Mouse (Mus musculus) small intestine, adult 2 months (tissue): Measurements from ENCODE around the gene Dip2b. TPM values are rescaled to one million over a fixed set of nuclear protein-coding genes. Genes with fewer than 3 reads are reported as not detected.

Experiments
- H3K27ac ChIP-seq: fragments of 200-500 bp; 2 replicates; pipeline ENCODE4 v1.5.1; 2012; ENCODE audit warnings: low read depth, low read length, control low read depth, inconsistent platforms; ENCODE audit not compliant: insufficient read depth
- H3K27me3 ChIP-seq: fragments of 200-500 bp; 2 replicates; pipeline ENCODE4 v1.6.1; 2012; ENCODE audit warnings: mild to moderate bottlenecking, moderate library complexity, low read length, inconsistent platforms; ENCODE audit not compliant: control insufficient read depth, insufficient read depth
- H3K36me3 ChIP-seq: fragments of 200-500 bp; 2 replicates; pipeline ENCODE4 v1.6.1; 2012; ENCODE audit warnings: mild to moderate bottlenecking, low read length, control low read depth, inconsistent platforms; ENCODE audit not compliant: control insufficient read depth, insufficient read depth
- H3K4me1 ChIP-seq: fragments of 200-500 bp; 2 replicates; pipeline ENCODE4 v1.6.1; 2012; ENCODE audit warnings: low read length, inconsistent platforms, mixed read lengths; ENCODE audit not compliant: control insufficient read depth, insufficient read depth, insufficient read length
- H3K4me3 ChIP-seq: fragments of 200-500 bp; 2 replicates; pipeline ENCODE4 v1.5.1; 2012; ENCODE audit warnings: low read depth, mild to moderate bottlenecking, control low read depth, inconsistent platforms, low read length, moderate library complexity
- CTCF ChIP-seq: fragments of 200-500 bp; IDR thresholded peaks from 2 replicates; pipeline ENCODE4 v1.5.1; 2012; ENCODE audit warnings: low read depth, mild to moderate bottlenecking, control low read depth, inconsistent platforms, low read length, moderate library complexity, mixed read lengths; ENCODE audit not compliant: insufficient replicate concordance, insufficient read length; ENCODE audit errors: extremely low read depth
- POLR2A ChIP-seq: fragments of 200-500 bp; IDR thresholded peaks from 2 replicates; pipeline ENCODE4 v1.6.1; 2012; ENCODE audit warnings: low read depth, mild to moderate bottlenecking, control low read depth, inconsistent platforms, low read length, moderate library complexity
- WGBS: fragments of 180-500 bp; shearing (Covaris S2); methylation state at CpG from one replicate; pipeline ENCODE4 v1.1.7; 2018; 5-methylcytosine and 5-hydroxymethylcytosine counted together
- polyA plus RNA-seq: library from polyadenylated mRNA; depleted of rRNA; stranded (reverse); fragments of >200 nt; gene quantifications from 2 replicates; pipeline ENCODE4 v1.2.3, GENCODE M21; 2012

Dip2b gene
- polyA plus RNA-seq, 1 experiment: 5.8 TPM

DNA sequence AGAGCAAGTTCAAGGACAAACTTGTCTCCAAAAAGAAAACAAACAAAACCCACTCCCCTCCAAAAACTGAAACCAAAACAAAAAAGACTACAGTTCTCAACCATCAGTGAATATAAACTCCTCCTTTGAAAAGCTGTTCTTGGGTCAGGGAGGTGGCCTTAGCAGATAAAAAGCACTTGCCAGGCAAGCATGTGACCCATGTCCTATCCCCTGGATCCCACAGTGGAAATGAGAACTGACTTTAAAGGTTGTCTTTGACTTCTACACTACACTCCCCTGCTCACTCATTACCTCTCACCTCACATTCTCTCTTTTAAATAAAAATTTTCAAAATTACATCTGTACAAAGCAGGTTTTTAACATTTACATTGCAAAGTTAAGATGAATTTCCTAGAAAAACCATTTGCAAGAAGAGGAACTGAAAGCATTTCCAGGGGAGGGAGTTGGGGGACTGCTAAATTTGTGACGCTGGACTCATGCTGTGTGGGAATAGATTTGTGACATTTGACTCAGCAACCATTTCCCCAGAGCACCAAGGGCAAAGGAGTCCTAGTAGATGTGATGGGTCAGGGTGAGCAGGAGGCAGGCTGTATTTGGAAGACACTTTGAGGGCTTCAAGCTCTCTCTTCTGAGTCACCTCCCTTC, 42.5 kb downstream of the Dip2b start:
- TF ChIP-seq CTCF (no peak), POLR2A (no peak)
- 67% methylated on average over 1 of the region's 1 CpGs for WGBS
- H3K4me1 ChIP-seq: peaks cover 11% of the 10 kb centered on the region
- H3K36me3 ChIP-seq: no peaks in the 10 kb centered on the region
- H3K27me3 ChIP-seq: no peaks in the 10 kb centered on the region
- no peak overlapping the region for H3K27ac ChIP-seq
- no peak overlapping the region for H3K4me3 ChIP-seq

DNA sequence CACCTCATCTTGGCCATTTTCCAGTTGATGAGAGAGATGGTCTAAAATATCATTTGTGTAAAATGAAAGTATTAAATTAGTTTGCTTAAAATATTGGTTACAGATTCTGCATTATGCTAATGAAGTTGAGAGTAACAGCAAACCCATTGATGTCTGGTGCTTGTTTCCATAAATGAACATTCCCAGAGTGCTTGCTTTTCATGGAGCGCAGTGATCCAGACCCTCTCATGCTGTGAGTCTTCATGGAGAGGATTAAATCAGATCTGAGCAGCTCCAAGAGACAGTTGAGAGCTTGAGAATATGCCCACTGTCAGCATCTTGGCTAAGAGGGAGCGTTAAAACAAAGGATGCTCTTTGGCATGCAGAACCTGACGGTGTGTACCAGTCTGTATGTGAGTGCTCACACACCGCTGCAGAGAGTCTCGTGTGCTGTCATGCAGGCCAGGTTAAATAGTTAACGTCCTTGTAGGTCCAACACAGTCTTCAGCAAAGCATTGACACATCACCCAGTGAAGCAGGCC, 43.1 kb downstream of the Dip2b start:
- H3K36me3 ChIP-seq: no peaks in the 10 kb centered on the region
- peaks cover 9% of the 10 kb centered on the region for H3K4me1 ChIP-seq
- no peak overlapping the region for H3K4me3 ChIP-seq
- WGBS: 87% methylated on average over 6 of the region's 6 CpGs
- no peaks in the 10 kb centered on the region for H3K27me3 ChIP-seq
- H3K27ac ChIP-seq: no peak overlapping the region
- TF ChIP-seq CTCF (no peak), POLR2A (no peak)

GRCm38 (mm10) chr15:100082052-100082451, 43.6 kb downstream of the Dip2b start:
- H3K36me3 ChIP-seq: no peaks in the 10 kb centered on the region
- no peaks in the 10 kb centered on the region for H3K27me3 ChIP-seq
- TF ChIP-seq POLR2A (no peak), CTCF (no peak)
- no peak overlapping the region for H3K27ac ChIP-seq
- WGBS: 74% methylated on average over 8 of the region's 8 CpGs
- peaks cover 4% of the 10 kb centered on the region for H3K4me1 ChIP-seq
- H3K4me3 ChIP-seq: no peak overlapping the region

GRCm38 (mm10) chr15:100082733-100083132, 44.3 kb downstream of the Dip2b start:
- 82% methylated on average over 5 of the region's 5 CpGs for WGBS
- no peaks in the 10 kb centered on the region for H3K36me3 ChIP-seq
- peaks cover 5% of the 10 kb centered on the region for H3K4me1 ChIP-seq
- no peak overlapping the region for H3K4me3 ChIP-seq
- H3K27ac ChIP-seq: no peak overlapping the region
- H3K27me3 ChIP-seq: no peaks in the 10 kb centered on the region
- no peak for TF ChIP-seq CTCF
- no peak for TF ChIP-seq POLR2A

GRCm38 (mm10) chr15:100083882-100084281, 45.4 kb downstream of the Dip2b start:
- Histone ChIP-seq H3K27me3 (no peaks in the 10 kb centered on the region), H3K36me3 (no peaks in the 10 kb centered on the region), H3K4me3 (no peak overlapping the region), H3K27ac (no peak overlapping the region), H3K4me1 (peaks cover 9% of the 10 kb centered on the region)
- WGBS: 20% methylated on average over 6 of the region's 6 CpGs
- TF ChIP-seq POLR2A (no peak), CTCF (no peak)

DNA sequence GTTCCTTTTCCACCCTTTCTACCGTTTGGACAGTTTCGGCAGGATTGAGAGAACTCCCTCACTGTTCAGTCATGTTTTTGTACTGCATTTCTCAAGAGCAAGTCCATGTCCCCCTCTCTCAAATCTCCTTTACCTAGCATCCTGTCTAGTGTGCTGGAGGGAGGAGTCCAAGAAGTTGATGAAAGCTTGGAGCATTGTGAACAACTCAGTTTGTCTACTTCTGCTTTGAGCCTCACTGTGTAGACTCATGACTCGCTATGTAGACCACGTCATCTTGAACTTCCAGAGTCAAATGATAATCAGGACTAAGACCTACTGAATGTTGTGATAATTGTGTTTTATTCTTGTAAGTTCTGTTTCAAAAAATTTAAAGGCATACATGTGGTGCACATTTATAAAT, 46.4 kb downstream of the Dip2b start:
- peaks cover 12% of the 10 kb centered on the region for H3K4me1 ChIP-seq
- TF ChIP-seq CTCF: no peak
- no peak for TF ChIP-seq POLR2A
- no peak overlapping the region for H3K4me3 ChIP-seq
- WGBS: 78% methylated on average over 4 of the region's 4 CpGs
- no peak overlapping the region for H3K27ac ChIP-seq
- no peaks in the 10 kb centered on the region for H3K27me3 ChIP-seq
- no peaks in the 10 kb centered on the region for H3K36me3 ChIP-seq

GRCm38 (mm10) chr15:100088021-100088420, 49.6 kb downstream of the Dip2b start:
- H3K27me3 ChIP-seq: no peaks in the 10 kb centered on the region
- H3K27ac ChIP-seq: no peak overlapping the region
- TF ChIP-seq CTCF (no peak), POLR2A (no peak)
- H3K4me1 ChIP-seq: peaks cover 13% of the 10 kb centered on the region
- H3K4me3 ChIP-seq: no peak overlapping the region
- 54% methylated on average over 7 of the region's 7 CpGs for WGBS
- H3K36me3 ChIP-seq: no peaks in the 10 kb centered on the region
